Mouse (Mus musculus): ENCODE data around the gene Chrm4. TPM values are rescaled to one million over a fixed set of nuclear protein-coding genes. Genes with fewer than 3 reads are reported as not detected.

Chrm4 gene
- polyA plus RNA-seq, 1 experiment, result 0.80 TPM

GRCm38 (mm10) chr2:91947397-91948150, 20.5 kb downstream of the Chrm4 start:
- Histone ChIP-seq H3K4me3 (ENCODE audit: control insufficient read depth, insufficient read depth, low read length) (peak overlapping the region; percentile 50), H3K27ac (ENCODE audit: control insufficient read depth, insufficient read depth, low read length) (peak overlapping the region; percentile 21; the same call in 1 of the 2 replicates), H3K27me3 (ENCODE audit: control insufficient read depth, insufficient read depth, low read length) (no peaks in the 10 kb centered on the region), H3K36me3 (ENCODE audit: control insufficient read depth, insufficient read depth, low read length) (peaks cover 17% of the 10 kb centered on the region), H3K4me1 (replicated peaks; ENCODE audit: control insufficient read depth, insufficient read depth, low read length) (peaks cover 59% of the 10 kb centered on the region)
- WGBS, result 42% methylated on average over 11 of the region's 11 CpGs
- TF ChIP-seq CTCF (IDR thresholded peaks at IDR 0.05; ENCODE audit: borderline replicate concordance, control insufficient read depth, extremely low read depth, insufficient read depth, low read length, poor library complexity) (no peak), POLR2A (IDR thresholded peaks at IDR 0.05; ENCODE audit: control insufficient read depth, extremely low read depth, insufficient read depth, low read length, poor library complexity) (no peak)
- no peak for DNase-seq

DNA sequence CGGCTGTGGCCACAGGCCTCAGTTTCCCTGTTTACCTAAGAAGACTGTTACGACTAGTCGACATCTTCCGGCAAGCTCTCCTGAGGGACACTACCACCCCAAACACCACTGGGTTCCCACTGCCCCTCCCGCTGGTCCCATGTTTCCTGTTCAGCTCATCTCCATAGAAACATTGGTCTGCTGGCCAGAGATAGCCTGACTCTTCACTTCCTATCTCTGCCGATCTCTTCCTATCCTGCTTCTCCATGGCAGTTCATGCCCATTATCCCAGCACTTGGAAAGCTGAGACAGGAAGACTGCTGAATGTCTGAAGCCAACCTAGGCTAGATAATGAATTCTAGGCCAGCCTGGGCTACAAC, 21.1 kb downstream of the Chrm4 start:
- Histone ChIP-seq H3K27me3 (ENCODE audit: control insufficient read depth, insufficient read depth, low read length) (no peaks in the 10 kb centered on the region), H3K4me1 (replicated peaks; ENCODE audit: control insufficient read depth, insufficient read depth, low read length) (peaks cover 59% of the 10 kb centered on the region), H3K4me3 (ENCODE audit: control insufficient read depth, insufficient read depth, low read length) (peak overlapping the region; percentile 50), H3K36me3 (ENCODE audit: control insufficient read depth, insufficient read depth, low read length) (peaks cover 12% of the 10 kb centered on the region), H3K27ac (ENCODE audit: control insufficient read depth, insufficient read depth, low read length) (peak overlapping the region; percentile 21; the same call in 1 of the 2 replicates)
- DNase-seq, result peak; percentile 33
- WGBS, result 11% methylated on average over 6 of the region's 6 CpGs
- TF ChIP-seq CTCF (IDR thresholded peaks at IDR 0.05; ENCODE audit: borderline replicate concordance, control insufficient read depth, extremely low read depth, insufficient read depth, low read length, poor library complexity) (no peak), POLR2A (IDR thresholded peaks at IDR 0.05; ENCODE audit: control insufficient read depth, extremely low read depth, insufficient read depth, low read length, poor library complexity) (no peak)

GRCm38 (mm10) chr2:91948792-91949241, 21.8 kb downstream of the Chrm4 start:
- no peak for DNase-seq
- peaks cover 62% of the 10 kb centered on the region for H3K4me1 ChIP-seq (replicated peaks; ENCODE audit: control insufficient read depth, insufficient read depth, low read length)
- peaks cover 5% of the 10 kb centered on the region for H3K36me3 ChIP-seq (ENCODE audit: control insufficient read depth, insufficient read depth, low read length)
- TF ChIP-seq CTCF (IDR thresholded peaks at IDR 0.05; ENCODE audit: borderline replicate concordance, control insufficient read depth, extremely low read depth, insufficient read depth, low read length, poor library complexity) (no peak), POLR2A (IDR thresholded peaks at IDR 0.05; ENCODE audit: control insufficient read depth, extremely low read depth, insufficient read depth, low read length, poor library complexity) (no peak)
- WGBS, result 5% methylated on average over 3 of the region's 3 CpGs
- H3K27me3 ChIP-seq (ENCODE audit: control insufficient read depth, insufficient read depth, low read length), result no peaks in the 10 kb centered on the region
- H3K27ac ChIP-seq (ENCODE audit: control insufficient read depth, insufficient read depth, low read length), result peak overlapping the region; percentile 75
- H3K4me3 ChIP-seq (ENCODE audit: control insufficient read depth, insufficient read depth, low read length), result peak overlapping the region; percentile 55

DNA sequence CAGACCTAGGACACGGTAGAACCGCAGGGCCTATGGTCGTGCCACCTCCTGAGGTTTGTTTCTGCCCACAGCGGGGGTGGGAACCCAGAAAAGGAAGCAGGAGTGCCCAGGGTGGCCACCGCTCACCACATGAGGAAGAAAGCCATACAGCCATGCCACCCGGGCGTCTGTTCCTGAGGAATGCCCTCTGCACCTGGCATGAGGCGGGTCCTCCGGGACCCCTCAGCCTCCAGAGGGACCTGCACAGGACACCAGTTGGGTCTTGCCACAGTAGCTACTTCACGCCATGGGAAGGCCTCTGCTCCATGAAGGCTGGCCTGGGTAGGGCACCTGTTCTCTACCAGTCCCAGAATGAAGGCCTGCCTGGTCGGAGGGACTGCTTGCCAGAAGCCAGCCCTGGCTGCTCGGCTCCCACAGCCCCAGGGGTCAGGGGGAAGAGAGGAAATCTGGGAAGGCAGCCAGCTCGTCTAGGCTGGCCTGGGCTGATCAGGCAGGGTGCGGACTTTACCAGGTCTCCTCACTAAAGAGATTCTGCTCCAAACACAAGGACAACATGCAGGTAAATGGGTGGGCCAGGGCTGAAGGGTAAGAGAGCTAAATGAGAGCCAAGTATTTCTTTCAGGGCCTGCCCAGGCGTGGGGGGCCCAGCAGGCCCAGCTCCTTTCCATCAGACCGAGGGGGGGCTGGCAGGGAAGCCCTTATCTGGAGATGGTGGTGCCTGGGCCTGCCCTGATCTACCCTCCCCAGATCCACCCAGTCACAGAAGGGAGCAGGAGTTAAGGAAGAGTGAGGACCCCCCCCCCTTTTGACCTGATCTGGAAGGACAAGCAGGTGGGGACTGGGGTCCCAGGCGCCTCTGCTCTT, 22.6 kb downstream of the Chrm4 start:
- DNase-seq, result peak; percentile 58
- Histone ChIP-seq H3K27ac (ENCODE audit: control insufficient read depth, insufficient read depth, low read length) (peak overlapping the region; percentile 75), H3K4me1 (replicated peaks; ENCODE audit: control insufficient read depth, insufficient read depth, low read length) (peaks cover 61% of the 10 kb centered on the region)

GRCm38 (mm10) chr2:91950275-91951085, 23.4 kb downstream of the Chrm4 start:
- TF ChIP-seq CTCF (IDR thresholded peaks at IDR 0.05; ENCODE audit: borderline replicate concordance, control insufficient read depth, extremely low read depth, insufficient read depth, low read length, poor library complexity), result no peak; the same call in 1 of the 2 replicates
- peak; percentile 45; the same call in 1 of the 2 replicates for TF ChIP-seq POLR2A (IDR thresholded peaks at IDR 0.05; ENCODE audit: control insufficient read depth, extremely low read depth, insufficient read depth, low read length, poor library complexity)
- Histone ChIP-seq H3K4me3 (ENCODE audit: control insufficient read depth, insufficient read depth, low read length) (peak overlapping the region; percentile 55), H3K36me3 (ENCODE audit: control insufficient read depth, insufficient read depth, low read length) (peaks cover under 1% of the 10 kb centered on the region; the same call in 1 of the 2 replicates), H3K27me3 (ENCODE audit: control insufficient read depth, insufficient read depth, low read length) (no peaks in the 10 kb centered on the region), H3K4me1 (replicated peaks; ENCODE audit: control insufficient read depth, insufficient read depth, low read length) (peaks cover 59% of the 10 kb centered on the region), H3K27ac (ENCODE audit: control insufficient read depth, insufficient read depth, low read length) (peak overlapping the region; percentile 75)
- 12% methylated on average over 15 of the region's 15 CpGs for WGBS
- DNase-seq, result peak; percentile 65

More for the DNA sequence above, 22.6 kb downstream of the Chrm4 start:
- H3K36me3 ChIP-seq (ENCODE audit: control insufficient read depth, insufficient read depth, low read length), result peaks cover 4% of the 10 kb centered on the region; the same call in 1 of the 2 replicates
- H3K27me3 ChIP-seq (ENCODE audit: control insufficient read depth, insufficient read depth, low read length), result no peaks in the 10 kb centered on the region
- H3K4me3 ChIP-seq (ENCODE audit: control insufficient read depth, insufficient read depth, low read length), result peak overlapping the region; percentile 55
- WGBS, result 6% methylated on average over 17 of the region's 17 CpGs
- no peak for TF ChIP-seq POLR2A (IDR thresholded peaks at IDR 0.05; ENCODE audit: control insufficient read depth, extremely low read depth, insufficient read depth, low read length, poor library complexity)

GRCm38 (mm10) chr2:91953825-91954224, 26.8 kb downstream of the Chrm4 start:
- WGBS, result 80% methylated on average over 5 of the region's 5 CpGs
- no peak for DNase-seq
- Histone ChIP-seq H3K27me3 (ENCODE audit: control insufficient read depth, insufficient read depth, low read length) (no peaks in the 10 kb centered on the region), H3K4me1 (replicated peaks; ENCODE audit: control insufficient read depth, insufficient read depth, low read length) (peaks cover 57% of the 10 kb centered on the region), H3K4me3 (ENCODE audit: control insufficient read depth, insufficient read depth, low read length) (no peak overlapping the region), H3K36me3 (ENCODE audit: control insufficient read depth, insufficient read depth, low read length) (no peaks in the 10 kb centered on the region), H3K27ac (ENCODE audit: control insufficient read depth, insufficient read depth, low read length) (no peak overlapping the region)
- TF ChIP-seq CTCF (IDR thresholded peaks at IDR 0.05; ENCODE audit: borderline replicate concordance, control insufficient read depth, extremely low read depth, insufficient read depth, low read length, poor library complexity) (no peak), POLR2A (IDR thresholded peaks at IDR 0.05; ENCODE audit: control insufficient read depth, extremely low read depth, insufficient read depth, low read length, poor library complexity) (no peak)
